Mouse (Mus musculus) E14TG2a.4 (cell line): ENCODE results near the gene Erg.

Experiments used
- CTCF ChIP-seq: conservative IDR thresholded peaks from 2 replicates; pipeline ENCODE4 v1.5.1; 2014; ENCODE audit warnings: low read length
- NANOG ChIP-seq: IDR thresholded peaks from 2 replicates; pipeline ENCODE4 v1.6.1; 2014; ENCODE audit warnings: borderline replicate concordance, low read length, mixed read lengths
- POU5F1 ChIP-seq: IDR thresholded peaks from 2 replicates; pipeline ENCODE4 v1.6.1; 2014; ENCODE audit warnings: low read length, borderline replicate concordance

DNA sequence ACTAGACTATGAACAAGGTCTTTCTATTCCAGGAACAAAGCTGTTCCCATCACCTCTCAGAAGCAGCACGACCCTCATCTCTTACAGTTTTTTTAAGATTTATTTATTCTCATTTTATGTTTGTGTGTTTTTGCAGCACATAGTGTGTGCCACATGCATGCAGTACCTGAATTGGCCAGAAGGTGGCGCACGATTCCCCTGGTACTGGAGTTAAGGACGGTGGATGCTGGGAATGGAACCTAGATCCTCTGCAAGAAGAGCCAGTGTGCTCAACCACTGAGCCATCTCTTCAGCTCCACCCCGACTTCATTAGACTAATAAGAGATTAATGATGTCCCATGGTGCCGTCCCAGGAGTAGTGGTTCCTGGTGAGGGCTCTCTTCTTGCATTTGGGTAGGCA is 29.2 kb upstream of the Erg start:
- TF ChIP-seq POU5F1 (no peak), CTCF (peak; percentile 96), NANOG (no peak)
